Mouse (Mus musculus): ENCODE data around the gene Nt5c3. TPM values are rescaled to one million over a fixed set of nuclear protein-coding genes. Genes with fewer than 3 reads are reported as not detected.

Nt5c3 gene
- polyA plus RNA-seq, 1 experiment from 2014 or later: 75.4 TPM

- H3K4me2 ChIP-seq (ENCODE audit: low read depth, low read length, severe bottlenecking): no peak overlapping the region
- ATAC-seq (replicated peaks; ENCODE audit: low FRiP score) (no peak), DNase-seq (ENCODE audit: low spot score) (no peak)
- 91% methylated on average over 8 of the region's 8 CpGs for WGBS
- no peak overlapping the region for H3K9ac ChIP-seq (ENCODE audit: low read length)
- H3K27ac ChIP-seq (ENCODE audit: low read depth, low read length): no peak overlapping the region
- H3K36me3 ChIP-seq (ENCODE audit: control insufficient read depth, insufficient read depth, low read length): no peaks in the 10 kb centered on the region; the same call in 1 of the 2 replicates
- H3K4me1 ChIP-seq (replicated peaks; ENCODE audit: control insufficient read depth, insufficient read depth, low read length): no peaks in the 10 kb centered on the region
- H3K4me3 ChIP-seq (ENCODE audit: low read depth, low read length): no peak overlapping the region
- H3K9me3 ChIP-seq (ENCODE audit: control insufficient read depth, low read length): no peaks in the 10 kb centered on the region
- no peaks in the 10 kb centered on the region for H3K27me3 ChIP-seq (ENCODE audit: control insufficient read depth, insufficient read depth, low read length)
These were observed 63.4 kb downstream of the Nt5c3 start for GRCm38 (mm10) chr6:56860205-56860848.

- H3K27ac ChIP-seq (ENCODE audit: low read depth, low read length): no peak overlapping the region
- H3K9me3 ChIP-seq (ENCODE audit: control insufficient read depth, low read length): no peaks in the 10 kb centered on the region
- H3K4me2 ChIP-seq (ENCODE audit: low read depth, low read length, severe bottlenecking): no peak overlapping the region
- no peak overlapping the region for H3K4me3 ChIP-seq (ENCODE audit: low read depth, low read length)
- H3K9ac ChIP-seq (ENCODE audit: low read length): no peak overlapping the region
- 63% methylated on average over 5 of the region's 5 CpGs for WGBS
- no peaks in the 10 kb centered on the region; the same call in 1 of the 2 replicates for H3K36me3 ChIP-seq (ENCODE audit: control insufficient read depth, insufficient read depth, low read length)
- H3K4me1 ChIP-seq (replicated peaks; ENCODE audit: control insufficient read depth, insufficient read depth, low read length): no peaks in the 10 kb centered on the region
- ATAC-seq (replicated peaks; ENCODE audit: low FRiP score) (no peak), DNase-seq (ENCODE audit: low spot score) (no peak)
- H3K27me3 ChIP-seq (ENCODE audit: control insufficient read depth, insufficient read depth, low read length): no peaks in the 10 kb centered on the region
These were observed 67.0 kb downstream of the Nt5c3 start for GRCm38 (mm10) chr6:56856748-56857147.

- Histone ChIP-seq H3K4me1 (replicated peaks; ENCODE audit: control insufficient read depth, insufficient read depth, low read length) (no peaks in the 10 kb centered on the region), H3K9ac (ENCODE audit: low read length) (no peak overlapping the region), H3K27ac (ENCODE audit: low read depth, low read length) (no peak overlapping the region), H3K36me3 (ENCODE audit: control insufficient read depth, insufficient read depth, low read length) (no peaks in the 10 kb centered on the region; the same call in 1 of the 2 replicates), H3K27me3 (ENCODE audit: control insufficient read depth, insufficient read depth, low read length) (no peaks in the 10 kb centered on the region), H3K9me3 (ENCODE audit: control insufficient read depth, low read length) (no peaks in the 10 kb centered on the region), H3K4me2 (ENCODE audit: low read depth, low read length, severe bottlenecking) (no peak overlapping the region), H3K4me3 (ENCODE audit: low read depth, low read length) (no peak overlapping the region)
- 93% methylated on average over 8 of the region's 8 CpGs for WGBS
- ATAC-seq (replicated peaks; ENCODE audit: low FRiP score) (no peak), DNase-seq (ENCODE audit: low spot score) (no peak)
These were observed 68.9 kb downstream of the Nt5c3 start for GRCm38 (mm10) chr6:56854803-56855202.

GRCm38 (mm10) chr6:56850315-56850714 lies 73.4 kb downstream of the Nt5c3 start:
- Histone ChIP-seq H3K27me3 (ENCODE audit: control insufficient read depth, insufficient read depth, low read length) (no peaks in the 10 kb centered on the region), H3K4me1 (replicated peaks; ENCODE audit: control insufficient read depth, insufficient read depth, low read length) (no peaks in the 10 kb centered on the region), H3K4me2 (ENCODE audit: low read depth, low read length, severe bottlenecking) (no peak overlapping the region), H3K4me3 (ENCODE audit: low read depth, low read length) (no peak overlapping the region), H3K36me3 (ENCODE audit: control insufficient read depth, insufficient read depth, low read length) (no peaks in the 10 kb centered on the region; the same call in 1 of the 2 replicates), H3K27ac (ENCODE audit: low read depth, low read length) (no peak overlapping the region), H3K9me3 (ENCODE audit: control insufficient read depth, low read length) (no peaks in the 10 kb centered on the region), H3K9ac (ENCODE audit: low read length) (no peak overlapping the region)
- ATAC-seq (replicated peaks; ENCODE audit: low FRiP score) (no peak), DNase-seq (ENCODE audit: low spot score) (no peak)
- WGBS: 70% methylated on average over 7 of the region's 7 CpGs

- ATAC-seq (replicated peaks; ENCODE audit: low FRiP score) (no peak), DNase-seq (ENCODE audit: low spot score) (no peak)
- no peaks in the 10 kb centered on the region for H3K4me1 ChIP-seq (replicated peaks; ENCODE audit: control insufficient read depth, insufficient read depth, low read length)
These were observed 74.8 kb downstream of the Nt5c3 start for GRCm38 (mm10) chr6:56848974-56849373.

GRCm38 (mm10) chr6:56844365-56844764 lies 79.4 kb downstream of the Nt5c3 start:
- H3K9ac ChIP-seq (ENCODE audit: low read length): no peak overlapping the region
- H3K27ac ChIP-seq (ENCODE audit: low read depth, low read length): no peak overlapping the region
- no peaks in the 10 kb centered on the region for H3K27me3 ChIP-seq (ENCODE audit: control insufficient read depth, insufficient read depth, low read length)
- no peak overlapping the region for H3K4me3 ChIP-seq (ENCODE audit: low read depth, low read length)
- no peaks in the 10 kb centered on the region for H3K9me3 ChIP-seq (ENCODE audit: control insufficient read depth, low read length)
- WGBS: 93% methylated on average over 2 of the region's 2 CpGs
- no peak overlapping the region for H3K4me2 ChIP-seq (ENCODE audit: low read depth, low read length, severe bottlenecking)
- H3K4me1 ChIP-seq (replicated peaks; ENCODE audit: control insufficient read depth, insufficient read depth, low read length): no peaks in the 10 kb centered on the region
- DNase-seq (ENCODE audit: low spot score) (no peak), ATAC-seq (replicated peaks; ENCODE audit: low FRiP score) (no peak)
- H3K36me3 ChIP-seq (ENCODE audit: control insufficient read depth, insufficient read depth, low read length): no peaks in the 10 kb centered on the region

More at GRCm38 (mm10) chr6:56848974-56849373, 74.8 kb downstream of the Nt5c3 start:
- no peak overlapping the region for H3K9ac ChIP-seq (ENCODE audit: low read length)
- WGBS: 88% methylated on average over 3 of the region's 3 CpGs
- no peaks in the 10 kb centered on the region; the same call in 1 of the 2 replicates for H3K36me3 ChIP-seq (ENCODE audit: control insufficient read depth, insufficient read depth, low read length)
- H3K27ac ChIP-seq (ENCODE audit: low read depth, low read length): no peak overlapping the region
- no peaks in the 10 kb centered on the region for H3K27me3 ChIP-seq (ENCODE audit: control insufficient read depth, insufficient read depth, low read length)
- no peaks in the 10 kb centered on the region for H3K9me3 ChIP-seq (ENCODE audit: control insufficient read depth, low read length)
- H3K4me3 ChIP-seq (ENCODE audit: low read depth, low read length): no peak overlapping the region
- H3K4me2 ChIP-seq (ENCODE audit: low read depth, low read length, severe bottlenecking): no peak overlapping the region

- Histone ChIP-seq H3K9me3 (ENCODE audit: control insufficient read depth, low read length) (no peaks in the 10 kb centered on the region), H3K36me3 (ENCODE audit: control insufficient read depth, insufficient read depth, low read length) (no peaks in the 10 kb centered on the region), H3K4me1 (replicated peaks; ENCODE audit: control insufficient read depth, insufficient read depth, low read length) (no peaks in the 10 kb centered on the region), H3K27ac (ENCODE audit: low read depth, low read length) (no peak overlapping the region), H3K4me3 (ENCODE audit: low read depth, low read length) (no peak overlapping the region), H3K27me3 (ENCODE audit: control insufficient read depth, insufficient read depth, low read length) (no peaks in the 10 kb centered on the region), H3K9ac (ENCODE audit: low read length) (no peak overlapping the region), H3K4me2 (ENCODE audit: low read depth, low read length, severe bottlenecking) (no peak overlapping the region)
- 89% methylated on average over 3 of the region's 3 CpGs for WGBS
- DNase-seq (ENCODE audit: low spot score) (no peak), ATAC-seq (replicated peaks; ENCODE audit: low FRiP score) (no peak)
These were observed 80.5 kb downstream of the Nt5c3 start for GRCm38 (mm10) chr6:56843229-56843628.

- H3K9ac ChIP-seq (ENCODE audit: low read length): no peak overlapping the region
- H3K4me3 ChIP-seq (ENCODE audit: low read depth, low read length): no peak overlapping the region
- H3K4me1 ChIP-seq (replicated peaks; ENCODE audit: control insufficient read depth, insufficient read depth, low read length): no peaks in the 10 kb centered on the region
- ATAC-seq (replicated peaks; ENCODE audit: low FRiP score): no peak
- WGBS: 92% methylated on average over 3 of the region's 3 CpGs
- no peak overlapping the region for H3K4me2 ChIP-seq (ENCODE audit: low read depth, low read length, severe bottlenecking)
- DNase-seq (ENCODE audit: low spot score): no peak
- H3K27ac ChIP-seq (ENCODE audit: low read depth, low read length): no peak overlapping the region
- no peaks in the 10 kb centered on the region for H3K27me3 ChIP-seq (ENCODE audit: control insufficient read depth, insufficient read depth, low read length)
- no peaks in the 10 kb centered on the region for H3K36me3 ChIP-seq (ENCODE audit: control insufficient read depth, insufficient read depth, low read length)
- H3K9me3 ChIP-seq (ENCODE audit: control insufficient read depth, low read length): no peaks in the 10 kb centered on the region
These were observed 86.1 kb downstream of the Nt5c3 start for GRCm38 (mm10) chr6:56837621-56838020.

- Histone ChIP-seq H3K9ac (ENCODE audit: low read length) (no peak overlapping the region), H3K27ac (ENCODE audit: low read depth, low read length) (no peak overlapping the region), H3K4me2 (ENCODE audit: low read depth, low read length, severe bottlenecking) (no peak overlapping the region), H3K9me3 (ENCODE audit: control insufficient read depth, low read length) (no peaks in the 10 kb centered on the region), H3K36me3 (ENCODE audit: control insufficient read depth, insufficient read depth, low read length) (no peaks in the 10 kb centered on the region), H3K4me3 (ENCODE audit: low read depth, low read length) (no peak overlapping the region), H3K4me1 (replicated peaks; ENCODE audit: control insufficient read depth, insufficient read depth, low read length) (no peaks in the 10 kb centered on the region), H3K27me3 (ENCODE audit: control insufficient read depth, insufficient read depth, low read length) (no peaks in the 10 kb centered on the region)
- no peak for DNase-seq (ENCODE audit: low spot score)
- no peak for ATAC-seq (replicated peaks; ENCODE audit: low FRiP score)
- WGBS: 95% methylated on average over 12 of the region's 12 CpGs
These were observed 86.6 kb downstream of the Nt5c3 start for GRCm38 (mm10) chr6:56837166-56837565.

Measured in forebrain, embryonic 11.5 days (tissue).